10 mouse cellular contexts compared by ENCODE assay signal in the genomic region with DNA sequence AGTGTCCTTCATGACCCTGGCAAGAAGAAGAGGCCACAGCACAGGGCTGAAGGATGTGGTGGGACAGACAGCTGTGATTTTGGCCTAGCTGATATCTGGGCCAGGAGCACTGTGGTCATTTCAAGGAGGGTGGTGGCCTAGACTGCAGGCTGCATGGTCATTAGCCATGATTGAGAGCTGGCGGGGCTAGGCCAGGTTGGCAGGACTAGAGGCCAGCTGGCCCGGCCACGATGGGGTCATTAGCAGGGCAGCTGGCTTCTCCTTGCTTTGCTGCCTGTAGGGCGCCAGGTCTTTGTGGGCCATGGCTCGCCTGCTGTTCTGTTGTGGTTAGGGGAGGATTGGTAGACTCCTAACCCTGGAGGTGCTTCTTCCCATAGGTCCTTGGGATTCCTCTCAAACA. TPM values are rescaled to one million over a fixed set of nuclear protein-coding genes. Genes with fewer than 3 reads are reported as not detected.
A peak's percentile ranks its signal among the peaks of the same experiment; 100 is the strongest.
DNase-seq lines count a peak whose midpoint lies in the region; ATAC-seq and TF ChIP-seq lines count a peak whose summit lies in the region.
"Had no signal": no experiment of that assay in that cellular context is flagged by ENCODE, and none has a peak within 500 bp of the region (broad histone marks: within the 10 kb centered on the region; RNA-seq: fewer than 3 reads in every experiment).

No protein-coding gene starts in this region.

- 46% methylated on average over 5 of the region's 5 CpGs for WGBS in limb, embryonic 10.5 days
- 80% methylated on average over 5 of the region's 5 CpGs for WGBS in lung, postnatal 0 days

- no peak overlapping the region for H3K4me2 ChIP-seq in lung, postnatal 0 days (replicated peaks; ENCODE audit: low read depth, low read length)
- H3K4me2 ChIP-seq: embryonic facial prominence, embryonic 15.5 days; limb, embryonic 15.5 days had no signal

- peak overlapping the region; percentile 34; the same call in 1 of the 2 replicates for H3K27ac ChIP-seq in limb, embryonic 10.5 days
- H3K27ac ChIP-seq in lung, postnatal 0 days (ENCODE audit: low read length): no peak overlapping the region
- H3K27ac ChIP-seq: embryonic facial prominence, embryonic 15.5 days; limb, embryonic 15.5 days had no signal

- peaks cover 23% of the 10 kb centered on the region for H3K27me3 ChIP-seq in limb, embryonic 10.5 days (ENCODE audit: low read depth, poor library complexity, severe bottlenecking)
- H3K27me3 ChIP-seq in lung, postnatal 0 days (replicated peaks; ENCODE audit: insufficient read depth, low read length): no peaks in the 10 kb centered on the region
- H3K27me3 ChIP-seq: embryonic facial prominence, embryonic 15.5 days had no signal

- no peak for TF ChIP-seq CTCF in lung, postnatal 0 days (IDR thresholded peaks at IDR 0.05)

- H3K4me3 ChIP-seq in limb, embryonic 10.5 days: no peak overlapping the region
- H3K4me3 ChIP-seq in lung, postnatal 0 days (ENCODE audit: low read depth, low read length): no peak overlapping the region
- H3K4me3 ChIP-seq: embryonic facial prominence, embryonic 15.5 days; limb, embryonic 15.5 days had no signal

- H3K9ac ChIP-seq in lung, postnatal 0 days (replicated peaks; ENCODE audit: low read depth): no peak overlapping the region
- H3K9ac ChIP-seq: embryonic facial prominence, embryonic 15.5 days; limb, embryonic 15.5 days had no signal

- H3K36me3 ChIP-seq in limb, embryonic 10.5 days: peaks cover 4% of the 10 kb centered on the region; the same call in 1 of the 2 replicates
- H3K36me3 ChIP-seq in lung, postnatal 0 days (ENCODE audit: insufficient read depth, low read length): no peaks in the 10 kb centered on the region
- H3K36me3 ChIP-seq: embryonic facial prominence, embryonic 15.5 days; limb, embryonic 15.5 days had no signal

- ATAC-seq in lung, postnatal 0 days: no peak

- DNase-seq in adrenal gland, postnatal 14 days: peak; percentile 71
- no peak for DNase-seq in adrenal gland, postnatal 4 days (ENCODE audit: low spot score in 2 of 2)
- peak; percentile 87 for DNase-seq in brain, adult 2 months (ENCODE audit: low read depth, low spot score)
- peak; percentile 79 for DNase-seq in gastrocnemius, postnatal 25 days
- no peak for DNase-seq in limb, embryonic 10.5 days (ENCODE audit: low spot score)
- no peak for DNase-seq in layer of hippocampus, adult 8-10 months (ENCODE audit: low spot score in 2 of 2)
- DNase-seq in lung, postnatal 0 days (ENCODE audit: low spot score): no peak
- DNase-seq in thymus, postnatal 36 days: no peak

- H3K4me1 ChIP-seq in limb, embryonic 10.5 days: peaks cover 84% of the 10 kb centered on the region
- H3K4me1 ChIP-seq in lung, postnatal 0 days (ENCODE audit: insufficient read depth, low read depth, low read length): peaks cover 24% of the 10 kb centered on the region

- TF ChIP-seq EP300 in lung, postnatal 0 days (IDR thresholded peaks at IDR 0.05): no peak

- no peaks in the 10 kb centered on the region for H3K9me3 ChIP-seq in limb, embryonic 10.5 days (replicated peaks)
- H3K9me3 ChIP-seq in lung, postnatal 0 days (ENCODE audit: low read length): no peaks in the 10 kb centered on the region
- H3K9me3 ChIP-seq: embryonic facial prominence, embryonic 15.5 days; limb, embryonic 15.5 days had no signal

RNA-seq across cellular contexts. Expression of a gene that starts 4.8 kb away (rescaled TPM):
- total RNA-seq in adrenal gland, postnatal 14 days (2021): 10.9 and 11.0 TPM in 2 replicates
- 10 to 100 TPM; 18.4 to 23.4 TPM for total RNA-seq in adrenal gland, postnatal 4 days (2021)
- 1 to 10 TPM; 2.6 to 3.0 TPM for total RNA-seq in gastrocnemius, postnatal 25 days (2021)
- polyA plus RNA-seq in limb, embryonic 10.5 days (2016; fragmentation: Nextera tagmentation; extraction: Ambion mirVana): 9.9 and 12.3 TPM in 2 replicates
- total RNA-seq in layer of hippocampus, adult 8-10 months (2022): 10 to 100 TPM; 17.4 to 32.6 (median 21.4) TPM
- 18.7 and 18.8 TPM in 2 replicates for polyA plus RNA-seq in lung, postnatal 0 days (2015; fragmentation: Nextera tagmentation; extraction: Ambion mirVana)

RNA-seq across cellular contexts. Expression of a gene that starts 33.0 kb away (rescaled TPM):
- total RNA-seq in adrenal gland, postnatal 14 days (2021): 291 and 364 TPM in 2 replicates
- 100 to 1,000 TPM; 366 to 430 TPM for total RNA-seq in adrenal gland, postnatal 4 days (2021)
- 100 to 1,000 TPM; 123 to 166 TPM for total RNA-seq in gastrocnemius, postnatal 25 days (2021)
- polyA plus RNA-seq in limb, embryonic 10.5 days (2016; fragmentation: Nextera tagmentation; extraction: Ambion mirVana): 1,171 and 1,177 TPM in 2 replicates
- 10 to 100 TPM; 16.8 to 24.1 (median 21.3) TPM for total RNA-seq in layer of hippocampus, adult 8-10 months (2022)
- 579 and 666 TPM in 2 replicates for polyA plus RNA-seq in lung, postnatal 0 days (2015; fragmentation: Nextera tagmentation; extraction: Ambion mirVana)

Comparison
In these comparisons a context has a peak if more than half of its experiments do, and no peak if none do; other contexts are left out.
1. DNase-seq: peak in adrenal gland, postnatal 14 days (single experiment), brain, adult 2 months (single experiment) and gastrocnemius, postnatal 25 days (single experiment); none in adrenal gland, postnatal 4 days (0 of 2), limb, embryonic 10.5 days (single experiment), layer of hippocampus, adult 8-10 months (0 of 2), lung, postnatal 0 days (single experiment) and thymus, postnatal 36 days (0 of 2).
2. RNA of a gene that starts 33.0 kb away (total RNA-seq): 366 to 430 TPM in adrenal gland, postnatal 4 days, 291 to 364 TPM in adrenal gland, postnatal 14 days and 123 to 166 TPM in gastrocnemius, postnatal 25 days; 16.8 to 24.1 TPM in layer of hippocampus, adult 8-10 months; every median in the first group is over 4 times any median in the second.